Mouse (Mus musculus) thymus, postnatal 10 days (tissue): Measurements from ENCODE around the gene Arl13a.
"Not testable (repeated sequence)": the region's sequence is repeated elsewhere in the genome, so short reads cannot be mapped to it uniquely, and the experiment has no call there.

ENCODE experiments used
- DNase-seq, 2 experiments: peaks; one replicate each; pipeline ENCODE4 v3.0.0; 2021; ENCODE audit warnings: low spot score in 2 of 2

The Arl13a gene

GRCm38 (mm10) chrX:134187201-134187600, at the start of gene Arl13a:
TSS of gene Arl13a (plus strand) at chrX:134187501.
- DNase-seq: not testable (repeated sequence)

- DNase-seq: no peak
Measured at GRCm38 (mm10) chrX:134140024-134140423, 47.3 kb upstream of the Arl13a start.

- no peak for DNase-seq
Measured at GRCm38 (mm10) chrX:134141551-134141950, 45.8 kb upstream of the Arl13a start.

GRCm38 (mm10) chrX:134141986-134142385, 45.3 kb upstream of the Arl13a start:
- no peak for DNase-seq

- DNase-seq: peak; percentile 49 to 52
Measured at GRCm38 (mm10) chrX:134158151-134158550, 29.1 kb upstream of the Arl13a start.

GRCm38 (mm10) chrX:134160442-134160841, 26.9 kb upstream of the Arl13a start:
- no peak for DNase-seq

GRCm38 (mm10) chrX:134162043-134162720, 25.1 kb upstream of the Arl13a start, which contains the start of gene Xkrx:
TSS of gene Xkrx (minus strand) at chrX:134162076.
- peak in 1 of 2 experiments; percentile 3 for DNase-seq

GRCm38 (mm10) chrX:134162826-134163225, 24.5 kb upstream of the Arl13a start:
- peak; percentile 12 to 20 for DNase-seq

- DNase-seq: no peak
Measured at GRCm38 (mm10) chrX:134163484-134163883, 23.8 kb upstream of the Arl13a start.

GRCm38 (mm10) chrX:134170584-134170983, 16.7 kb upstream of the Arl13a start:
- no peak for DNase-seq

- no peak for DNase-seq
Measured at GRCm38 (mm10) chrX:134174699-134175098, 12.6 kb upstream of the Arl13a start.

- no peak for DNase-seq
Measured at GRCm38 (mm10) chrX:134208491-134208890, 21.2 kb downstream of the Arl13a start.

GRCm38 (mm10) chrX:134211151-134211642, 23.9 kb downstream of the Arl13a start:
- no peak for DNase-seq

GRCm38 (mm10) chrX:134218161-134218560, 30.9 kb downstream of the Arl13a start:
- no peak for DNase-seq

- no peak for DNase-seq
Measured at GRCm38 (mm10) chrX:134220618-134221017, 33.3 kb downstream of the Arl13a start.

- no peak for DNase-seq
Measured at GRCm38 (mm10) chrX:134221856-134222255, 34.6 kb downstream of the Arl13a start, which contains the start of gene Nox1. TSS of gene Nox1 (minus strand) at chrX:134221956.

- DNase-seq: no peak
Measured at GRCm38 (mm10) chrX:134233048-134233447, 45.7 kb downstream of the Arl13a start.

GRCm38 (mm10) chrX:134238266-134238665, 51.0 kb downstream of the Arl13a start:
- DNase-seq: peak; percentile 3 to 5

- no peak for DNase-seq
Measured at GRCm38 (mm10) chrX:134245946-134246345, 58.6 kb downstream of the Arl13a start.

- no peak for DNase-seq
Measured at GRCm38 (mm10) chrX:134248202-134248601, 60.9 kb downstream of the Arl13a start.
